Mouse (Mus musculus) hindbrain, embryonic 13.5 days (tissue): ENCODE data around the gene Zfp948. TPM values are rescaled to one million over a fixed set of nuclear protein-coding genes. Genes with fewer than 3 reads are reported as not detected.

Source experiments
- ATAC-seq: fragments of 200-750 bp; cut with Nextera tagmentation; 2 replicates; pipeline ENCODE4 v1.8.0; 2017; ENCODE audit warnings: moderate TSS enrichment; ENCODE audit not compliant: low FRiP score
- H3K27ac ChIP-seq: fragments of 300-500 bp; sonication (generic); 2 replicates; pipeline ENCODE4 v1.5.1; 2015; ENCODE audit warnings: inconsistent platforms, mild to moderate bottlenecking, moderate library complexity
- H3K27me3 ChIP-seq: fragments of 300-500 bp; sonication (generic); 2 replicates; pipeline ENCODE4 v1.6.1; 2015; ENCODE audit warnings: mild to moderate bottlenecking, inconsistent platforms
- H3K36me3 ChIP-seq: fragments of 300-500 bp; sonication (generic); 2 replicates; pipeline ENCODE4 v1.6.1; 2015; ENCODE audit warnings: mild to moderate bottlenecking, inconsistent platforms
- H3K4me1 ChIP-seq: fragments of 300-500 bp; sonication (generic); replicated peaks from 2 replicates; pipeline ENCODE4 v1.6.1; 2015; ENCODE audit warnings: inconsistent platforms
- H3K4me2 ChIP-seq: fragments of 300-500 bp; sonication (generic); 2 replicates; pipeline ENCODE4 v1.6.1; 2015; ENCODE audit warnings: inconsistent platforms, mild to moderate bottlenecking, moderate library complexity
- H3K4me3 ChIP-seq: fragments of 300-500 bp; sonication (generic); 2 replicates; pipeline ENCODE4 v1.5.1; 2015; ENCODE audit warnings: mild to moderate bottlenecking, inconsistent platforms
- H3K9ac ChIP-seq: fragments of 300-500 bp; sonication (generic); 2 replicates; pipeline ENCODE4 v1.6.1; 2015; ENCODE audit warnings: mild to moderate bottlenecking, inconsistent platforms
- H3K9me3 ChIP-seq: fragments of 300-500 bp; sonication (generic); 2 replicates; pipeline ENCODE4 v1.6.1; 2016; ENCODE audit warnings: inconsistent platforms
- WGBS: fragments of 180-500 bp; shearing (Covaris S2); methylation state at CpG from one replicate; pipeline ENCODE4 v1.1.7; 2015; 5-methylcytosine and 5-hydroxymethylcytosine counted together
- polyA plus RNA-seq: library from polyadenylated mRNA; unstranded; fragments of >200 nt; fragmentation: Nextera tagmentation; extraction: Ambion mirVana; gene quantifications from 2 replicates; pipeline ENCODE4 v1.2.1, GENCODE M21; 2015

The Zfp948 gene
- 16.0 and 18.1 TPM in 2 replicates for polyA plus RNA-seq

GRCm38 (mm10) chr17:21566728-21567349 is at the start of gene Zfp948:
Gene Zfp948, plus strand, starts transcription at chr17:21567008.
- ATAC-seq, result peak; percentile 98
- WGBS, result under 1% methylated on average over 29 of the region's 29 CpGs
- Histone ChIP-seq H3K4me1 (peaks cover 14% of the 10 kb centered on the region), H3K4me2 (peak within 1 kb of the TSS; percentile 63), H3K9me3 (no peaks in the 10 kb centered on the region), H3K27me3 (no peaks in the 10 kb centered on the region), H3K36me3 (no peaks in the 10 kb centered on the region), H3K9ac (peak within 1 kb of the TSS; percentile 80), H3K4me3 (peak within 1 kb of the TSS; percentile 73), H3K27ac (peak within 1 kb of the TSS; percentile 92)

- no peaks in the 10 kb centered on the region for H3K27me3 ChIP-seq
- WGBS, result 41% methylated on average over 4 of the region's 4 CpGs
- H3K9me3 ChIP-seq, result no peaks in the 10 kb centered on the region
- H3K9ac ChIP-seq, result peak overlapping the region; percentile 72; the same call in 1 of the 2 replicates
- H3K4me2 ChIP-seq, result peak overlapping the region; percentile 80
- 0 out of 2 replicates have a peak, but pooled peaks cover 2% of the 10 kb centered on the region for H3K36me3 ChIP-seq
- peak overlapping the region; percentile 56 for H3K4me3 ChIP-seq
- peak overlapping the region; percentile 83 for H3K27ac ChIP-seq
- peaks cover 8% of the 10 kb centered on the region for H3K4me1 ChIP-seq
- ATAC-seq, result 0 out of 2 replicates have a peak, but pooled peaks have one; percentile 17
Measured at GRCm38 (mm10) chr17:21517130-21517671, 49.6 kb upstream of the Zfp948 start.

DNA sequence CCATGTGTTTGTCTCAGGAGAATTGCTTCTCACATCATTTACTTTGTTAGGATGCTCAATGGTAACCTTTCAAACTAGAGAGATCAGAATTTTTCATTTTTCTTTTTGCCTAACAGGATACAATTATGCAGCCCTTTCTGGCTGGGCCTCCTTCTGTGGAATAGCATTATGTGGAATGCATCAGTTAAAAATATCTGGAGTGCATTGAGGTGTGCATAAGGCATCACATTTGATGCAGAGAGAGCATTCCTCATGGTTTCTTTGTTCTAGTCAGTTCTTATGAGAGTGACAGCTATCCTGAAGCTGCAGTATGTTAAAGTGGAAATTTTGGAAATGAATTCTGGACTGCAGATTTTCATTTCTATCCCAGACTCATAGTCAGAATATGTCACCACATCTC is 40.5 kb upstream of the Zfp948 start:
- no peaks in the 10 kb centered on the region for H3K27me3 ChIP-seq
- no peaks in the 10 kb centered on the region for H3K36me3 ChIP-seq
- H3K9me3 ChIP-seq, result no peaks in the 10 kb centered on the region
- H3K4me3 ChIP-seq, result no peak overlapping the region
- no peak overlapping the region for H3K27ac ChIP-seq
- no peak overlapping the region for H3K9ac ChIP-seq
- no peaks in the 10 kb centered on the region for H3K4me1 ChIP-seq
- no peak overlapping the region for H3K4me2 ChIP-seq
- ATAC-seq, result no peak

DNA sequence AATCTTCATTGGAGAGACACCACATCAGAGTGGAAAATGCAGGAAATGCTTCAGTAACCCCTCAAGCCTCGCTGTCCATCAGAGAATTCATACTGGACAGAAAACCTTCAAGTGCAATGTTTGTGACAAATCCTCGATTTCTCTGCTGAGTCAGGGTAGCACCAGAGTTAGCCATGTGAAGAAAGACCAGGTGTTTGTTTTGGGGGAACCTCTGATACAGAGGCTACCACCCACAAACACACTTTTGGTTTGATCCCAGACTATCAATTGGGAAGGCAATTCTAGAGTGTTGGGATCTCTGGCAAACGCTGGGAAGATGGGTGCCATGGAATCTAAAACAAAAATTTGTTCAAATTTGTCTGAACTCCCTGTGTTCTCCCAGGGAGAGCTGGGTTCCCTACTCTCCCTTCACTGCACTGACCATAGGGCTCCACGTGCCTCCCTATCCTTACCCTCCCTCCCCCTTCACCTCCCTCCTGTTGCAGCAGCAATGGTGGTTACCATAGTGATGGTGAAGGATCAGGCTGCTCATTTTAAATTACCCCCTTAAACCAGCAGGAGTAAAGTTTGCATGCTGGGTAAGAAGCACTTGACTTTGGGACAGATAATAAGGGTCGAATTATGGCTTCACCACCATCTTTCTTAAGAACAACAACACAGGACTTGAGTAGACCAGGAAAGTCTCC is 36.0 kb upstream of the Zfp948 start:
- Histone ChIP-seq H3K9ac (no peak overlapping the region), H3K4me1 (peaks cover 18% of the 10 kb centered on the region), H3K27me3 (no peaks in the 10 kb centered on the region), H3K9me3 (no peaks in the 10 kb centered on the region), H3K4me3 (no peak overlapping the region), H3K4me2 (no peak overlapping the region), H3K36me3 (no peaks in the 10 kb centered on the region), H3K27ac (no peak overlapping the region)
- ATAC-seq, result no peak
- WGBS, result 70% methylated on average over 5 of the region's 5 CpGs

- Histone ChIP-seq H3K4me1 (peaks cover 19% of the 10 kb centered on the region), H3K27me3 (no peaks in the 10 kb centered on the region), H3K4me2 (peak overlapping the region; percentile 66), H3K36me3 (no peaks in the 10 kb centered on the region), H3K27ac (peak overlapping the region; percentile 94), H3K4me3 (peak overlapping the region; percentile 62), H3K9ac (peak overlapping the region; percentile 85), H3K9me3 (no peaks in the 10 kb centered on the region)
- WGBS, result 87% methylated on average over 5 of the region's 5 CpGs
- ATAC-seq, result peak; percentile 14; the same call in 1 of the 2 replicates
Measured at GRCm38 (mm10) chr17:21531621-21532020, 35.2 kb upstream of the Zfp948 start.

DNA sequence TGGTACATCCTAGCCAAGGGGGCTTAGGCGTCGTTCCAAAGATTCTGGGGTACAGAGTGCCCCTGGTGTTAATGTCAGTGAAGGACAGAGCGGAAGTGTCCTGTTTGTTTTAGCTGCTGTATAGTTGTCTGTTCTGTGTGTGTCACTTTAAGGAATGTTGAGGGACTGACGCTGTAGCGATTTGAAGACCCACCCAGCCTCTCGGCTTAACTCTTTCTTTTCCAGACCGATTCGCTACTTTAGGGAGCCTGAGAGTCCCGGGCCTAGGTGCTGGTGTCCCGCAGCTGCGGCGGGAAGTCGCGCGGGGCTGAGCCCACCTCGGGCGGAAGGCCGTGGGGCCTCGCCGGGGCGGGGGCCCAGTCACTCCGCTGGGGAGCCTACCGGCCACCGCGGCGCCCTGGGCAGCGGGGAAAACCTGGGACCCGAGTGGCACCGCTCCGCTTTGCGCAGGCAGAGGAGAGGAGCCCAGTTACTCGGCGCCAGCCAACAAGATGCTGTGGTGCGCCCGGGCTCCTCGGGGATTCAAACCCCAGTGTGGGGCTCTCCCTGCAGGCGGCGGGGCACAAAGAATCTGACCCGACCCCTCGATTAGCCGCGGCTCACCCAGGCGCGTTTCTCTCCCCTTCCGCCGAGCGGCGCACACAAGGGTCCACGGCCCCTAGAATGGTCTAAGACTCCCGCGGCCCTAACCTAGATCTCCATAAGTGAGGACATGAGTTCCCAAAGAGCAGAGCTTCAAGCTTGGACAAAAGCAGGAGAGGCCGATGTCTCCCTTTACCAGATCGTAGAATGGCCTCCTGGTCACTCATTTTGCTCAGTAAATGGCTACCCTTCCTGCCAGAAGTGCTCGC is 34.5 kb upstream of the Zfp948 start:
- Histone ChIP-seq H3K9me3 (no peaks in the 10 kb centered on the region), H3K4me3 (peak overlapping the region; percentile 62), H3K27me3 (no peaks in the 10 kb centered on the region), H3K27ac (peak overlapping the region; percentile 94), H3K4me1 (peaks cover 19% of the 10 kb centered on the region), H3K36me3 (no peaks in the 10 kb centered on the region), H3K4me2 (peak overlapping the region; percentile 66), H3K9ac (peak overlapping the region; percentile 85)
- peak; percentile 86 for ATAC-seq
- under 1% methylated on average over 53 of the region's 54 CpGs for WGBS

GRCm38 (mm10) chr17:21533961-21534360 is 32.8 kb upstream of the Zfp948 start:
- H3K27ac ChIP-seq, result no peak overlapping the region
- H3K27me3 ChIP-seq, result no peaks in the 10 kb centered on the region
- no peaks in the 10 kb centered on the region for H3K9me3 ChIP-seq
- H3K36me3 ChIP-seq, result no peaks in the 10 kb centered on the region
- H3K4me2 ChIP-seq, result no peak overlapping the region
- H3K4me1 ChIP-seq, result peaks cover 19% of the 10 kb centered on the region
- no peak overlapping the region for H3K9ac ChIP-seq
- no peak for ATAC-seq
- 93% methylated on average over 1 of the region's 1 CpGs for WGBS
- H3K4me3 ChIP-seq, result no peak overlapping the region

DNA sequence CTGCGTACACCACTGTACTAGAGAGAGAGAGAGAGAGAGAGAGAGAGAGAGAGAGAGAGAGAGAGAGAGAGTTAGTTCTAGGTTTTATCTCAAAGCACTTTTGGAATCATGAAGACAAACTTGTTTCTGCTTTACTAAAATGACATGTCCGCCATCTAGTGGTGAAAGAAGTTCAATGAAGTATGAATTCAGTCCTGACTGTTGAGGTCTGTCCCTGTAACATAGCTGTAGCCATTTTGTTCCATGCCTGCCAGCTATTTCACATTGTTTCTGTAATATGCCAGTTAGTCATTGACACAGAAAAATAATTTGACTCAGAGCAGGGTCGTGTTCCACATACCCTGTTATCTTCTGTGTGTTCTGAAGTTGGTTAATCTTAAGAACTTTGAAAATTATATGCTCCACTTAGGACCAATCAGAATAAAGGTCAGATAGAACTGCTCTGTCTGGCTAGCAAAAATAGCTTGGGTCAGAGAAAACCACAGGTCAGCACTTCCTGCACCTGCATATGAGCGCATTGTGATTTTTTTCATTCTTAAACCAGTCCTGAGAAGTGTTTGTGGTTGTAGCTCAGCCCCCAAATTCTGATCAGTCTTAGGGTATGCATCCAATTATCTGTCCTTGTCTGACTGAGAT is 32.2 kb upstream of the Zfp948 start:
- H3K4me1 ChIP-seq, result peaks cover 19% of the 10 kb centered on the region
- no peaks in the 10 kb centered on the region for H3K27me3 ChIP-seq
- 21% methylated on average over 4 of the region's 4 CpGs for WGBS
- no peaks in the 10 kb centered on the region for H3K36me3 ChIP-seq
- H3K9ac ChIP-seq, result no peak overlapping the region
- H3K4me2 ChIP-seq, result peak overlapping the region; percentile 68
- peak; percentile 17; the same call in 1 of the 2 replicates for ATAC-seq
- no peaks in the 10 kb centered on the region for H3K9me3 ChIP-seq
- H3K4me3 ChIP-seq, result no peak overlapping the region; the same call in 1 of the 2 replicates
- H3K27ac ChIP-seq, result no peak overlapping the region

- Histone ChIP-seq H3K9ac (peak within 1 kb of the TSS; percentile 71), H3K27me3 (no peaks in the 10 kb centered on the region), H3K27ac (0 out of 2 replicates have a peak within 1 kb of the TSS, but pooled peaks have one; percentile 53), H3K4me1 (peaks cover 19% of the 10 kb centered on the region), H3K36me3 (no peaks in the 10 kb centered on the region), H3K4me3 (peak within 1 kb of the TSS; percentile 44), H3K4me2 (peak within 1 kb of the TSS; percentile 68), H3K9me3 (no peaks in the 10 kb centered on the region)
- 5% methylated on average over 21 of the region's 21 CpGs for WGBS
- peak; percentile 35 for ATAC-seq
Measured at GRCm38 (mm10) chr17:21535096-21536001, 31.5 kb upstream of the Zfp948 start, which contains the start of gene Zfp52. Gene Zfp52, plus strand, starts transcription at chr17:21535539.

- Histone ChIP-seq H3K9me3 (no peaks in the 10 kb centered on the region), H3K4me1 (peaks cover 19% of the 10 kb centered on the region), H3K27me3 (no peaks in the 10 kb centered on the region), H3K36me3 (no peaks in the 10 kb centered on the region), H3K4me3 (peak overlapping the region; percentile 44), H3K27ac (no peak overlapping the region), H3K4me2 (peak overlapping the region; percentile 68), H3K9ac (peak overlapping the region; percentile 71; the same call in 1 of the 2 replicates)
- 39% methylated on average over 7 of the region's 7 CpGs for WGBS
- ATAC-seq, result no peak
Measured at GRCm38 (mm10) chr17:21536096-21536495, 30.7 kb upstream of the Zfp948 start.

DNA sequence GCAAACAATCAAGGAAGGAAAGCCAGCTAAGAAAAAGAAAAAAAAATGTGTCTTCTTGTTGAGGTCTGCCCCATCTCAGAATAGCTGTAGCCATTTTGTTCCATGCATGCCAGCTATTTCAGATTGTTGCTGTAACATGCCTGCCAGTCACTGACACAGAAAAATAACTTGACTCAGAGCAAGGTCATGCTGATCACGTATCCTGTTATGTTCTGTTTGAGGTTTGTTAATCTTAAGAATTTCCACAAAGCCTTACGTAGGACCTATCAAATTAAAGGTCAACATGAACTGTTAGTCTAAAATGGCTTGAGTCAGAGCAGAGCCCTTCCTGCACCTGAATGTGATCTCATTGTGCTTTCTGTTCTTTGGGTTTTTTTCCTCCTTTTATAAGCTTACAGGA is 30.1 kb upstream of the Zfp948 start:
- no peak overlapping the region for H3K4me3 ChIP-seq
- H3K4me2 ChIP-seq, result no peak overlapping the region
- no peaks in the 10 kb centered on the region for H3K36me3 ChIP-seq
- no peaks in the 10 kb centered on the region for H3K9me3 ChIP-seq
- no peak for ATAC-seq
- 83% methylated on average over 2 of the region's 2 CpGs for WGBS
- H3K9ac ChIP-seq, result no peak overlapping the region
- no peaks in the 10 kb centered on the region for H3K27me3 ChIP-seq
- H3K4me1 ChIP-seq, result peaks cover 15% of the 10 kb centered on the region
- H3K27ac ChIP-seq, result no peak overlapping the region
